Mouse (Mus musculus) cortical plate, adult 2 months (tissue): ENCODE data around the gene Tet2.

ENCODE experiments used
- CTCF ChIP-seq: fragments of 200-500 bp; IDR thresholded peaks from 2 replicates; pipeline ENCODE4 v1.5.1; 2011; ENCODE audit warnings: mild to moderate bottlenecking, control low read depth, low read length; ENCODE audit not compliant: insufficient read depth; ENCODE audit errors: extremely low read depth
- POLR2A ChIP-seq: fragments of 200-500 bp; IDR thresholded peaks from 2 replicates; pipeline ENCODE4 v1.6.1; 2011; ENCODE audit warnings: mild to moderate bottlenecking, low read length, control low read depth; ENCODE audit not compliant: insufficient read depth; ENCODE audit errors: extremely low read depth

- no peak for TF ChIP-seq POLR2A
- TF ChIP-seq CTCF: no peak
Observed at GRCm38 (mm10) chr3:133534066-133534465, 10.9 kb downstream of the Tet2 start.
